Mouse (Mus musculus) liver, adult 10 weeks (tissue): Measurements from ENCODE around the gene Vmn1r85. TPM values are rescaled to one million over a fixed set of nuclear protein-coding genes. Genes with fewer than 3 reads are reported as not detected.

Source experiments
- polyA plus RNA-seq: library from polyadenylated mRNA; stranded (reverse); fragments of 350-450 nt; fragmentation: Illumina TruSeq; extraction: RNeasy Lipid Tissue Mini Kit (QIAGEN cat#74804); gene quantifications from one replicate; pipeline ENCODE4 v1.2.3, GENCODE M21; 2014; ENCODE audit warnings: low read depth, low replicate concordance

Vmn1r85 gene
- polyA plus RNA-seq: not detected

GRCm38 (mm10) chr7:13095073-13095472 is at the start of gene Vmn1r85:
TSS of gene Vmn1r85 (minus strand) at chr7:13095173.

GRCm38 (mm10) chr7:13140057-13140456 is 45.1 kb upstream of the Vmn1r85 start, which contains the start of gene Vmn1r87:
TSS of gene Vmn1r87 (minus strand) at chr7:13140157.

GRCm38 (mm10) chr7:13119817-13120216 is 24.8 kb upstream of the Vmn1r85 start, which contains the start of gene Vmn1r86:
TSS of gene Vmn1r86 (minus strand) at chr7:13119917.

GRCm38 (mm10) chr7:13054287-13055010 is 40.5 kb downstream of the Vmn1r85 start, which contains the start of gene Mzf1:
TSS of gene Mzf1 (minus strand) at chr7:13054764.

GRCm38 (mm10) chr7:13037901-13038555 is 56.9 kb downstream of the Vmn1r85 start, which contains the start of gene Ube2m:
TSS of gene Ube2m (minus strand) at chr7:13038275.

GRCm38 (mm10) chr7:13034148-13034977 is 60.6 kb downstream of the Vmn1r85 start, which contains the start of gene Chmp2a:
TSS of gene Chmp2a (minus strand) at chr7:13034807.

Other genes starting within 250 kb of the Vmn1r85 start
- gene Zfp128, start 214.0 kb downstream of the Vmn1r85 start, polyA plus RNA-seq: 2.3 TPM
- 2.5 TPM for gene Zscan22, start 197.4 kb downstream of the Vmn1r85 start, polyA plus RNA-seq
- gene Rps5, start 172.9 kb downstream of the Vmn1r85 start, polyA plus RNA-seq: 23.2 TPM
- gene Rnf225, start 167.8 kb downstream of the Vmn1r85 start, polyA plus RNA-seq: not detected
- 1.6 TPM for gene Zfp324, start 129.3 kb downstream of the Vmn1r85 start, polyA plus RNA-seq
- 1.9 TPM for gene Zfp446, start 117.3 kb downstream of the Vmn1r85 start, polyA plus RNA-seq
- 181 TPM for gene Slc27a5, start 97.0 kb downstream of the Vmn1r85 start, polyA plus RNA-seq
- gene Trim28, start 96.1 kb downstream of the Vmn1r85 start, polyA plus RNA-seq: 18.0 TPM
- 0.24 TPM for gene Zbtb45, start 85.1 kb downstream of the Vmn1r85 start, polyA plus RNA-seq
- 78.1 TPM for gene Chmp2a, start 60.4 kb downstream of the Vmn1r85 start, polyA plus RNA-seq
- gene Ube2m, start 56.9 kb downstream of the Vmn1r85 start, polyA plus RNA-seq: 30.5 TPM
- gene Mzf1, start 40.4 kb downstream of the Vmn1r85 start, polyA plus RNA-seq: 0.11 TPM
- not detected for gene Vmn1r86, start 24.7 kb upstream of the Vmn1r85 start, polyA plus RNA-seq
- gene Vmn1r87, start 45.0 kb upstream of the Vmn1r85 start, polyA plus RNA-seq: not detected
- 0.05 TPM for gene Vmn1r88, start 64.4 kb upstream of the Vmn1r85 start, polyA plus RNA-seq
- not detected for gene Vmn1r89, start 117.8 kb upstream of the Vmn1r85 start, polyA plus RNA-seq
- 1.0 TPM for gene Lig1, start 182.1 kb upstream of the Vmn1r85 start, polyA plus RNA-seq
- gene Zswim9, start 183.5 kb upstream of the Vmn1r85 start, polyA plus RNA-seq: 2.5 TPM
- gene Pla2g4c, start 229.5 kb upstream of the Vmn1r85 start, polyA plus RNA-seq: not detected